Mouse (Mus musculus): ENCODE measurements around the gene Slc46a1. TPM values are rescaled to one million over a fixed set of nuclear protein-coding genes. Genes with fewer than 3 reads are reported as not detected.

Slc46a1 gene
- polyA plus RNA-seq, 1 experiment from 2014 or later = 16.2 TPM

GRCm38 (mm10) chr11:78458740-78459139, 6.8 kb upstream of the Slc46a1 start:
- ATAC-seq (ENCODE audit: insufficient number of reproducible peaks, insufficient read depth, low FRiP score, low TSS enrichment, low read depth) = no peak
- Histone ChIP-seq H3K27me3 (no peaks in the 10 kb centered on the region), H3K27ac (no peak overlapping the region), H3K4me1 (no peaks in the 10 kb centered on the region), H3K9me3 (peaks cover 3% of the 10 kb centered on the region; the same call in 1 of the 2 replicates), H3K9ac (no peak overlapping the region), H3K36me3 (no peaks in the 10 kb centered on the region), H3K4me3 (no peak overlapping the region), H3K4me2 (no peak overlapping the region)
- 81% methylated on average over 17 of the region's 17 CpGs for WGBS

- Histone ChIP-seq H3K9me3 (peaks cover 3% of the 10 kb centered on the region; the same call in 1 of the 2 replicates), H3K4me3 (no peak overlapping the region), H3K36me3 (no peaks in the 10 kb centered on the region), H3K9ac (no peak overlapping the region), H3K4me2 (no peak overlapping the region), H3K27ac (no peak overlapping the region), H3K27me3 (no peaks in the 10 kb centered on the region), H3K4me1 (peaks cover 14% of the 10 kb centered on the region)
- 63% methylated on average over 1 of the region's 1 CpGs for WGBS
- no peak for ATAC-seq (ENCODE audit: insufficient number of reproducible peaks, insufficient read depth, low FRiP score, low TSS enrichment, low read depth)
Measured at GRCm38 (mm10) chr11:78461894-78462293, 3.6 kb upstream of the Slc46a1 start.

- Histone ChIP-seq H3K9ac (no peak overlapping the region), H3K27ac (no peak overlapping the region), H3K4me2 (no peak overlapping the region), H3K36me3 (no peaks in the 10 kb centered on the region), H3K27me3 (no peaks in the 10 kb centered on the region), H3K9me3 (peaks cover 3% of the 10 kb centered on the region; the same call in 1 of the 2 replicates), H3K4me3 (no peak overlapping the region), H3K4me1 (peaks cover 16% of the 10 kb centered on the region)
- 84% methylated on average over 5 of the region's 5 CpGs for WGBS
- no peak for ATAC-seq (ENCODE audit: insufficient number of reproducible peaks, insufficient read depth, low FRiP score, low TSS enrichment, low read depth)
Measured at GRCm38 (mm10) chr11:78462669-78463068, 2.8 kb upstream of the Slc46a1 start.

- 60% methylated on average over 13 of the region's 13 CpGs for WGBS
- ATAC-seq (ENCODE audit: insufficient number of reproducible peaks, insufficient read depth, low FRiP score, low TSS enrichment, low read depth) = no peak
- H3K4me2 ChIP-seq = no peak overlapping the region
- H3K4me3 ChIP-seq = no peak overlapping the region
- peaks cover 16% of the 10 kb centered on the region for H3K4me1 ChIP-seq
- H3K27ac ChIP-seq = no peak overlapping the region
- H3K36me3 ChIP-seq = no peaks in the 10 kb centered on the region
- H3K9me3 ChIP-seq = peaks cover 3% of the 10 kb centered on the region; the same call in 1 of the 2 replicates
- H3K27me3 ChIP-seq = no peaks in the 10 kb centered on the region
- no peak overlapping the region for H3K9ac ChIP-seq
Measured at GRCm38 (mm10) chr11:78463286-78464036, 2.0 kb upstream of the Slc46a1 start.

- no peaks in the 10 kb centered on the region for H3K36me3 ChIP-seq
- peak overlapping the region; percentile 88 for H3K4me2 ChIP-seq
- peak overlapping the region; percentile 91 for H3K9ac ChIP-seq
- ATAC-seq (ENCODE audit: insufficient number of reproducible peaks, insufficient read depth, low FRiP score, low TSS enrichment, low read depth) = no peak
- peak overlapping the region; percentile 80 for H3K4me3 ChIP-seq
- 25% methylated on average over 9 of the region's 9 CpGs for WGBS
- H3K4me1 ChIP-seq = peaks cover 16% of the 10 kb centered on the region
- H3K9me3 ChIP-seq = peaks cover 3% of the 10 kb centered on the region; the same call in 1 of the 2 replicates
- peak overlapping the region; percentile 98 for H3K27ac ChIP-seq
- no peaks in the 10 kb centered on the region for H3K27me3 ChIP-seq
Measured at GRCm38 (mm10) chr11:78465116-78465515, 381 bp upstream of the Slc46a1 start.

GRCm38 (mm10) chr11:78466242-78466912, 880 bp downstream of the Slc46a1 start:
- peak overlapping the region; percentile 91 for H3K9ac ChIP-seq
- WGBS = 64% methylated on average over 23 of the region's 23 CpGs
- H3K27me3 ChIP-seq = no peaks in the 10 kb centered on the region
- peak overlapping the region; percentile 80 for H3K4me3 ChIP-seq
- H3K36me3 ChIP-seq = peaks cover 7% of the 10 kb centered on the region
- peaks cover 3% of the 10 kb centered on the region; the same call in 1 of the 2 replicates for H3K9me3 ChIP-seq
- peaks cover 16% of the 10 kb centered on the region for H3K4me1 ChIP-seq
- peak overlapping the region; percentile 88 for H3K4me2 ChIP-seq
- 0 out of 2 replicates have a peak, but pooled peaks have one; percentile 32 for ATAC-seq (ENCODE audit: insufficient number of reproducible peaks, insufficient read depth, low FRiP score, low TSS enrichment, low read depth)
- peak overlapping the region; percentile 98 for H3K27ac ChIP-seq

- no peaks in the 10 kb centered on the region for H3K9me3 ChIP-seq
- H3K4me2 ChIP-seq = no peak overlapping the region
- WGBS = 77% methylated on average over 7 of the region's 7 CpGs
- peaks cover 16% of the 10 kb centered on the region for H3K4me1 ChIP-seq
- no peak overlapping the region for H3K9ac ChIP-seq
- no peaks in the 10 kb centered on the region for H3K27me3 ChIP-seq
- H3K27ac ChIP-seq = no peak overlapping the region
- ATAC-seq (ENCODE audit: insufficient number of reproducible peaks, insufficient read depth, low FRiP score, low TSS enrichment, low read depth) = no peak
- H3K36me3 ChIP-seq = peaks cover 10% of the 10 kb centered on the region
- no peak overlapping the region for H3K4me3 ChIP-seq
Measured at GRCm38 (mm10) chr11:78467515-78467914, 2.0 kb downstream of the Slc46a1 start.

GRCm38 (mm10) chr11:78467932-78468331, 2.4 kb downstream of the Slc46a1 start:
- H3K27me3 ChIP-seq = no peaks in the 10 kb centered on the region
- H3K9me3 ChIP-seq = no peaks in the 10 kb centered on the region
- H3K27ac ChIP-seq = no peak overlapping the region
- no peak for ATAC-seq (ENCODE audit: insufficient number of reproducible peaks, insufficient read depth, low FRiP score, low TSS enrichment, low read depth)
- peaks cover 10% of the 10 kb centered on the region for H3K36me3 ChIP-seq
- peaks cover 16% of the 10 kb centered on the region for H3K4me1 ChIP-seq
- no peak overlapping the region for H3K4me2 ChIP-seq
- no peak overlapping the region for H3K4me3 ChIP-seq
- H3K9ac ChIP-seq = no peak overlapping the region
- WGBS = 24% methylated on average over 3 of the region's 3 CpGs

- H3K4me3 ChIP-seq = no peak overlapping the region
- H3K9me3 ChIP-seq = no peaks in the 10 kb centered on the region
- peaks cover 6% of the 10 kb centered on the region for H3K4me1 ChIP-seq
- ATAC-seq (ENCODE audit: insufficient number of reproducible peaks, insufficient read depth, low FRiP score, low TSS enrichment, low read depth) = no peak
- no peaks in the 10 kb centered on the region for H3K27me3 ChIP-seq
- peaks cover 10% of the 10 kb centered on the region for H3K36me3 ChIP-seq
- H3K9ac ChIP-seq = no peak overlapping the region
- no peak overlapping the region for H3K27ac ChIP-seq
- 87% methylated on average over 10 of the region's 10 CpGs for WGBS
- no peak overlapping the region for H3K4me2 ChIP-seq
Measured at GRCm38 (mm10) chr11:78471326-78472103, 6.0 kb downstream of the Slc46a1 start.

- Histone ChIP-seq H3K4me3 (no peak overlapping the region), H3K4me1 (no peaks in the 10 kb centered on the region), H3K27me3 (no peaks in the 10 kb centered on the region), H3K36me3 (peaks cover 10% of the 10 kb centered on the region), H3K9me3 (no peaks in the 10 kb centered on the region), H3K27ac (no peak overlapping the region), H3K4me2 (no peak overlapping the region), H3K9ac (no peak overlapping the region)
- no peak for ATAC-seq (ENCODE audit: insufficient number of reproducible peaks, insufficient read depth, low FRiP score, low TSS enrichment, low read depth)
- 83% methylated on average over 3 of the region's 3 CpGs for WGBS
Measured at GRCm38 (mm10) chr11:78475289-78475688, 9.8 kb downstream of the Slc46a1 start.

GRCm38 (mm10) chr11:78483639-78484038, 18.1 kb downstream of the Slc46a1 start:
- H3K9ac ChIP-seq = no peak overlapping the region
- H3K4me1 ChIP-seq = no peaks in the 10 kb centered on the region
- peaks cover 49% of the 10 kb centered on the region for H3K27me3 ChIP-seq
- H3K9me3 ChIP-seq = no peaks in the 10 kb centered on the region
- WGBS = 66% methylated on average over 7 of the region's 7 CpGs
- no peaks in the 10 kb centered on the region for H3K36me3 ChIP-seq
- ATAC-seq (ENCODE audit: insufficient number of reproducible peaks, insufficient read depth, low FRiP score, low TSS enrichment, low read depth) = no peak
- H3K27ac ChIP-seq = no peak overlapping the region
- no peak overlapping the region for H3K4me2 ChIP-seq
- H3K4me3 ChIP-seq = no peak overlapping the region
